Mouse (Mus musculus) liver, adult (tissue): ENCODE measurements around the gene Pam.

Experiments
- GATA4 ChIP-seq: IDR thresholded peaks from 2 replicates; pipeline ENCODE4 v1.6.1; 2014; ENCODE audit warnings: mild to moderate bottlenecking, low read length; ENCODE audit not compliant: insufficient replicate concordance

The Pam gene

GRCm38 (mm10) chr1:97821282-97821681 is 274.2 kb downstream of the Pam start:
- TF ChIP-seq GATA4: no peak

- no peak for TF ChIP-seq GATA4
These were observed 286.1 kb downstream of the Pam start for GRCm38 (mm10) chr1:97809255-97809912.

- TF ChIP-seq GATA4: no peak
These were observed 290.9 kb downstream of the Pam start for GRCm38 (mm10) chr1:97804520-97804919.

GRCm38 (mm10) chr1:97802207-97802902 is 293.1 kb downstream of the Pam start:
- no peak for TF ChIP-seq GATA4

GRCm38 (mm10) chr1:97795936-97796335 is 299.5 kb downstream of the Pam start:
- no peak for TF ChIP-seq GATA4

- TF ChIP-seq GATA4: no peak
These were observed 301.3 kb downstream of the Pam start for GRCm38 (mm10) chr1:97794110-97794509.

- no peak for TF ChIP-seq GATA4
These were observed 307.0 kb downstream of the Pam start for GRCm38 (mm10) chr1:97788490-97788889.

- TF ChIP-seq GATA4: no peak
These were observed 307.8 kb downstream of the Pam start for GRCm38 (mm10) chr1:97787674-97788073.

- TF ChIP-seq GATA4: no peak
These were observed 309.6 kb downstream of the Pam start for GRCm38 (mm10) chr1:97785685-97786393.

GRCm38 (mm10) chr1:97784928-97785327 is 310.5 kb downstream of the Pam start:
- no peak for TF ChIP-seq GATA4

- no peak for TF ChIP-seq GATA4
These were observed 313.8 kb downstream of the Pam start for GRCm38 (mm10) chr1:97781674-97782073.

- no peak for TF ChIP-seq GATA4
These were observed 321.5 kb downstream of the Pam start for GRCm38 (mm10) chr1:97773973-97774372.

- TF ChIP-seq GATA4: no peak
These were observed 322.1 kb downstream of the Pam start for GRCm38 (mm10) chr1:97773362-97773761.

- no peak for TF ChIP-seq GATA4
These were observed 323.7 kb downstream of the Pam start for GRCm38 (mm10) chr1:97771727-97772126.

GRCm38 (mm10) chr1:97771118-97771517 is 324.3 kb downstream of the Pam start:
- no peak for TF ChIP-seq GATA4

GRCm38 (mm10) chr1:97769904-97770753 is 325.3 kb downstream of the Pam start, which contains the start of the genes Gin1 and Ppip5k2:
TSS of gene Gin1 (plus strand) at chr1:97770172.
TSS of gene Ppip5k2 (minus strand) at chr1:97770411.
- peak; percentile 71; the same call in 1 of the 2 replicates for TF ChIP-seq GATA4
